Mouse (Mus musculus) neural tube, embryonic 12.5 days (tissue): ENCODE measurements around the gene Gnpat. TPM values are rescaled to one million over a fixed set of nuclear protein-coding genes. Genes with fewer than 3 reads are reported as not detected.

Experiments used
- ATAC-seq: fragments of 200-750 bp; cut with Nextera tagmentation; 2 replicates; pipeline ENCODE4 v1.8.0; 2017; ENCODE audit warnings: low read depth, mild to moderate bottlenecking, moderate TSS enrichment, moderate library complexity; ENCODE audit not compliant: low FRiP score
- H3K27ac ChIP-seq: fragments of 300-500 bp; sonication (generic); 2 replicates; pipeline ENCODE4 v1.5.1; 2016
- H3K27me3 ChIP-seq: fragments of 300-500 bp; sonication (generic); replicated peaks from 2 replicates; pipeline ENCODE4 v1.6.1; 2016; ENCODE audit warnings: mild to moderate bottlenecking
- H3K36me3 ChIP-seq: fragments of 300-500 bp; sonication (generic); 2 replicates; pipeline ENCODE4 v1.6.1; 2016; ENCODE audit warnings: mild to moderate bottlenecking
- H3K4me1 ChIP-seq: fragments of 300-500 bp; sonication (generic); 2 replicates; pipeline ENCODE4 v1.6.1; 2016
- H3K4me2 ChIP-seq: fragments of 300-500 bp; sonication (generic); replicated peaks from 2 replicates; pipeline ENCODE4 v1.6.1; 2016; ENCODE audit warnings: mild to moderate bottlenecking
- H3K4me3 ChIP-seq: fragments of 300-500 bp; sonication (generic); 2 replicates; pipeline ENCODE4 v1.5.1; 2016
- H3K9ac ChIP-seq: fragments of 300-500 bp; sonication (generic); 2 replicates; pipeline ENCODE4 v1.6.1; 2016; ENCODE audit warnings: mild to moderate bottlenecking
- H3K9me3 ChIP-seq: fragments of 300-500 bp; sonication (generic); 2 replicates; pipeline ENCODE4 v1.6.1; 2016; ENCODE audit warnings: mild to moderate bottlenecking
- WGBS: fragments of 180-500 bp; shearing (Covaris S2); methylation state at CpG from one replicate; pipeline ENCODE4 v1.1.7; 2016; 5-methylcytosine and 5-hydroxymethylcytosine counted together
- polyA plus RNA-seq: library from polyadenylated mRNA; unstranded; fragments of >200 nt; fragmentation: Nextera tagmentation; extraction: Ambion mirVana; gene quantifications from 2 replicates; pipeline ENCODE4 v1.2.1, GENCODE M21; 2016

Gene Gnpat
- polyA plus RNA-seq, 1 experiment from 2014 or later, result 111 TPM

DNA sequence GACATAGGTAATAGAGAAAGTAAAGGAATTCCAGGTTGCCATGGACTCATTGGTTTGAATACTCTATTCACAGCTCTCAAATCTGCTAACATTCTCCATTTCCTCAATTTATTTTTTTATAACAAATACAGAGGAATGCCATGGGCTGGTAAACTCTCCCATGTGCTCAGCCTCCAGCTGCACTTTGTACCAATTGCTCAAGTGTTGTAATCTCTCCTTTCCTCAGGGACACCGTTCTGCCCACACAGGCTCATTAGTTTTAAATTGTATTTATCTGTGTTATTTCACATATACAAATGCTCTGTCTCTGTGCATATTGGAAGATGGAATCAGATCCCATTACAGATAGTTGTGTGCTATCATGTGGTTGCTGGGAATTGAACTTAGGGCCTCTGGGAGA is 9.3 kb upstream of the Gnpat start:
- Histone ChIP-seq H3K4me3 (no peak overlapping the region), H3K4me2 (no peak overlapping the region), H3K9ac (no peak overlapping the region), H3K27me3 (no peaks in the 10 kb centered on the region), H3K9me3 (peaks cover 4% of the 10 kb centered on the region; the same call in 1 of the 2 replicates), H3K36me3 (peaks cover 61% of the 10 kb centered on the region), H3K4me1 (no peaks in the 10 kb centered on the region), H3K27ac (no peak overlapping the region)
- no peak for ATAC-seq
- WGBS, result 98% methylated on average over 1 of the region's 1 CpGs

DNA sequence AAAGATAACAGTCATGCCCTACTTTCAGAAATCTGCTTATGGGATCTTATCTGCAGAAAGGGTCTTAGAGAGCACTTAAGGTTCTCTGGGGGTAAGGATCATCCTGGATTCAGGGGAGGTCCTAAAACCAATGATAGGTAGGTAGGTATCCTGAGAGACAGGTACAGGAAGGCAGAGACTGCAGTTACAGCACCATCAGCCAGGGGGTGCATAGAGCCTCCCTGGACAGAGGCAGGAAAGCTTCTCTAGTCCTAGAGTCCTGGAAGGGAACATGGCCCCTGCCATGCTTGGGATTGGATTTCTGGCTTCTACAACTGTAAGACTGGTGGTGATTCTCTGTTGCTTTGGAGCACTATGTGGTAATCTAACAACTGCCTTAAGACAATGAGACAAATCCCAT is 3.4 kb upstream of the Gnpat start:
- ATAC-seq, result no peak
- H3K27ac ChIP-seq, result no peak overlapping the region
- H3K9me3 ChIP-seq, result peaks cover 4% of the 10 kb centered on the region; the same call in 1 of the 2 replicates
- H3K4me3 ChIP-seq, result no peak overlapping the region
- no peak overlapping the region for H3K4me2 ChIP-seq
- peaks cover 9% of the 10 kb centered on the region for H3K4me1 ChIP-seq
- no peaks in the 10 kb centered on the region for H3K27me3 ChIP-seq
- peaks cover 63% of the 10 kb centered on the region for H3K36me3 ChIP-seq
- H3K9ac ChIP-seq, result no peak overlapping the region

DNA sequence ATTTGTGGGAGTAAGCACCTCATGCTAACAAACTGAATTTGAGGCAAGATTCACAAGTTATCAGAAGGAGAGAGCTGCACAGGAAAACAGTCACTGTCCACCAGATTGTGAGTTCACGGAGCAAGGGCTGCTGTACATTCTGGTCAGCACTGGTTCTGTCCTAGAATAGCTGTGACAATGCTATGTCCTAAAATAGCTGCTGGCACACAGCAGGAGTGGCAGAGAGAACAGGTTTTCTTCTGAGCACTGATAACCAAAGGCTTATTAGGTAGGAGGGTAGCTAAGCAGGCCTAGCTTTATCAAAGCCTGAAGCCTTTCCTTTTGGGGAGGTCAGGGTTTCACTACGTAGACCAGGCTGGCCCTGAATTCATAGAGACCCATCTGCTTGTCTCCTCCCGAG is 2.6 kb upstream of the Gnpat start:
- Histone ChIP-seq H3K9ac (no peak overlapping the region), H3K27me3 (no peaks in the 10 kb centered on the region), H3K4me1 (peaks cover 9% of the 10 kb centered on the region), H3K36me3 (peaks cover 55% of the 10 kb centered on the region), H3K9me3 (peaks cover 4% of the 10 kb centered on the region; the same call in 1 of the 2 replicates), H3K4me3 (no peak overlapping the region), H3K4me2 (no peak overlapping the region), H3K27ac (no peak overlapping the region)
- no peak for ATAC-seq
- WGBS, result 97% methylated on average over 3 of the region's 3 CpGs

DNA sequence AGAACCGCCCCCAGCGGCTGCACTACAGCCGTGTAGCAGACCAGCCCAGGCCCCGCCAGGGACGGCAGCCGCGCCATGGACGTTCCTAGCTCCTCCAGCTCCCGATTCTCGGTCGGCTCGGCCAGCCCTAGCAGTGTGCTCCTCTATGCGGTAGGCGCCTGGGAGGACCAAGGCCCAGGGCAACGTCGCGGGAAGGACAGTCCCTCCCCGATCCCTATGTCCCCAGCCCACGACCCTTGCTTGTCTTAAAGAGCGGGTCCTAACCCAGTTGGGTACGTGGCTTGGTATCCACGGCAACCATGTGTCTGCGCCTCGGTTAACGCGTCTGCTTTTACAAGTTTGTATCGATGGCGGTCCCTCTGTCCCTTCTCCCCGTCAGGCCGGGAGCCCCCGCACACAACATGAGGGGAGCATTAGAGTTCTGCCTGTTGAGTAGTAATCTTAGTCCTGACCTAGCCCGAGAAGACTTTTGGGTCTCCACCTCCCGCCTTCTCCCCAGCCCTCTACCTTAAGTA is 387 bp downstream of the Gnpat start:
- peaks cover 26% of the 10 kb centered on the region for H3K36me3 ChIP-seq
- peak overlapping the region; percentile 96 for H3K9ac ChIP-seq
- H3K4me1 ChIP-seq, result peaks cover 9% of the 10 kb centered on the region
- H3K9me3 ChIP-seq, result no peaks in the 10 kb centered on the region
- H3K27me3 ChIP-seq, result no peaks in the 10 kb centered on the region
- under 1% methylated on average over 33 of the region's 33 CpGs for WGBS
- peak overlapping the region; percentile 70 for H3K27ac ChIP-seq
- ATAC-seq, result peak; percentile 90
- H3K4me2 ChIP-seq, result peak overlapping the region; percentile 79
- peak overlapping the region; percentile 95 for H3K4me3 ChIP-seq

DNA sequence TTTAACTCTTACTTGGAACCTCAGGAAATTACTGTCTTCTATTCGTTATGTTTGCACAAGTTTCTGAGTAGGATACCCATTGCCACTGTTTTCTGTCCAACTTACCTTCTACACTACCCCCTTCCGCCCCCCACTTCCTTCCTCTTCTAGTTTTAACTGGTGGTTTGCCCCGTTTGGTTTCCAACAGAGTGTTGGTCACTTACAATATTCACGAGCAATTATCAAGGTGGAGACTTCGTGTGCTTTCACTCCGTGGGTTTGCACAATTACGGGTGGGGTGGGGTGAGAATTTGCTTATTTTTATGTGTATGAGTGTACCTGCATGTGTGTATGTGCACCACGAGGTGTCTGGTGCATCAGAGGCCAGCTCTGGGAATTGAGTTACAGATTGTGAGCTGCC is 896 bp downstream of the Gnpat start:
- no peak overlapping the region for H3K27ac ChIP-seq
- H3K36me3 ChIP-seq, result peaks cover 21% of the 10 kb centered on the region

DNA sequence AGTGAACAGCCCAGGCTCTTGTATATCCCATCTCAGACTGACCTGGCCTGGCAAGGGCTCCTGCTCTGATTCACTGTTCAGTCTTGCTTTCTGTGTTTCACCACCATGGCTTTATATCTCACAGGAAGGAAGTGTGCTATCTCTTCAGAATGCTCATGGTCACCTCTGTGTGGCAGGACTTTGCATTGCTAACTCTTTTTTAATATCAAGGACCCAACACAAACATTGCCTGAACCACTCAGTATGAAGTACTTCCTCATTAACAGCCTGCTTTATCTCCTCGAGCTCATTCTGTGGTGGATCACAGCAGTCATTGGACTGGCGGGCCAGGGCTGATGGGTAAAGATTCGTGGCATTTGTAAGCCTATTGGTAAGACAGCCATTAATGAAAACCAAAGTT is 3.8 kb downstream of the Gnpat start:
- Histone ChIP-seq H3K4me2 (no peak overlapping the region), H3K36me3 (peaks cover 7% of the 10 kb centered on the region), H3K4me3 (no peak overlapping the region), H3K9ac (no peak overlapping the region), H3K27me3 (no peaks in the 10 kb centered on the region), H3K27ac (no peak overlapping the region), H3K4me1 (peaks cover 9% of the 10 kb centered on the region), H3K9me3 (no peaks in the 10 kb centered on the region)
- no peak for ATAC-seq
- WGBS, result 87% methylated on average over 3 of the region's 3 CpGs

More for the DNA sequence above, 896 bp downstream of the Gnpat start:
- Histone ChIP-seq H3K9me3 (no peaks in the 10 kb centered on the region), H3K4me1 (peaks cover 9% of the 10 kb centered on the region), H3K4me3 (peak overlapping the region; percentile 95), H3K4me2 (peak overlapping the region; percentile 79), H3K9ac (peak overlapping the region; percentile 96), H3K27me3 (no peaks in the 10 kb centered on the region)
- WGBS, result 26% methylated on average over 8 of the region's 8 CpGs
- ATAC-seq, result no peak

DNA sequence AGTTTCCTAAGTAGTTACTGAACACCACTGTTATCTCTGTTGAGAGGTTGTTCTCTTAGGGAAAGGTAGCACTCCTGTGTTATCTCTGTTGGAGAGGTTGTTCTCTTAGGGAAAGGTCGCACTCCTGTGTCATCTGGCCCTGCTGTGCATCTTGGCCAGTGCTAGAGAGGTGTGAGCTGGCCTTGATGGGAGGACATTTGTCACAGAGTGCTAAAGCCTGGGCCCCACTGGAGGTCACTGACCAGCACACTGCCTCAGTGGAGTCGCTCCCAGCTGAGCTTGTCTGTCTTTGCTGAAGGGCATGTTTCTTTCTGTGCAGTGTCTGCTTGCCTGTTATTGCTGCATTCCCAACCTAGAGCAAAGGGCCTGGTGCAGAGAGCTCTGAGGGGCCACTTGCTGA is 4.3 kb downstream of the Gnpat start:
- no peaks in the 10 kb centered on the region for H3K9me3 ChIP-seq
- H3K9ac ChIP-seq, result no peak overlapping the region
- H3K36me3 ChIP-seq, result peaks cover 12% of the 10 kb centered on the region
- ATAC-seq, result no peak
- peaks cover 8% of the 10 kb centered on the region for H3K4me1 ChIP-seq
- no peak overlapping the region for H3K4me3 ChIP-seq
- no peak overlapping the region for H3K4me2 ChIP-seq
- WGBS, result 80% methylated on average over 2 of the region's 2 CpGs
- no peaks in the 10 kb centered on the region for H3K27me3 ChIP-seq
- no peak overlapping the region for H3K27ac ChIP-seq

DNA sequence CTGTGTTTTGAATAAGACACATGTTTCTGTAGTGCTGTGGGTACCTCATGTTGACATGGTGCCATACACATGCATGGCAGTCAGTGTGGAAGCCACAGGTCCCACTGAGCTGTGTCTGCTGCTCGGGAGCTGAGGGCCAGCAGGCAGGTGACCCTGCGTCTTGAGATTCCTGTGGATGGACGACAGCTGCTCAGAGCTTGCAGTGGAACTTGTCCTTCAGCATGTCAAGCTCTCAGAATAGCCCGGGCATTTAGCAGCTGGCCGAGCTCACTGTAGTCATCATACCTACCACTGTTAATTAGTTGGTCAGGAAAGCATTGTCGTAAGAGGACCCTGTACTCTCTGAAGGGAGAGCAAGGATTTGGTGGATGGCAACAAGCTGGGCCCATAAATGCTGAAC is 6.9 kb downstream of the Gnpat start:
- peaks cover 38% of the 10 kb centered on the region for H3K36me3 ChIP-seq
- no peaks in the 10 kb centered on the region for H3K27me3 ChIP-seq
- no peaks in the 10 kb centered on the region for H3K4me1 ChIP-seq
- no peak overlapping the region for H3K9ac ChIP-seq
- H3K27ac ChIP-seq, result no peak overlapping the region
- ATAC-seq, result no peak
- no peak overlapping the region for H3K4me2 ChIP-seq
- 79% methylated on average over 6 of the region's 6 CpGs for WGBS
- no peaks in the 10 kb centered on the region for H3K9me3 ChIP-seq
- H3K4me3 ChIP-seq, result no peak overlapping the region

DNA sequence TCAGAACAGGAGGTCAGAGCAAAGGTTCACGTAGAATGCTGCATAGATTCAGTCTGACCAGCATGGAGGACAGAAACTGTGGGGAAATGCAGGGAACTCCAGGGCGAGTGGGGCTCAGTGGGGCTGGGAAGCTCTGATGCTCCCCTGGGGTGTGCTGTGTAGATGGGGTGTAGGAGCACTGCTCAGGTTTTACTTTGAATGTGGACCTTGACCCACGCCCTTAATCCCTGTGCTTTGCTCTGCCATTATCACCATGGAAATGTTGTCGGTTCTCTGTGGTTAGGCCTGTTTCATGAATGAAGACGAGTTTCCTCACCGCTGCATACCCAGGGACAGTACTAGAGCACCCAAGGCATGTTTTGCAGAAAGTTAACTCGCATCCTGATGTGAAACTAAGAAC is 8.6 kb downstream of the Gnpat start:
- Histone ChIP-seq H3K27me3 (no peaks in the 10 kb centered on the region), H3K4me3 (no peak overlapping the region), H3K27ac (no peak overlapping the region), H3K9ac (no peak overlapping the region), H3K4me2 (no peak overlapping the region), H3K9me3 (no peaks in the 10 kb centered on the region), H3K4me1 (no peaks in the 10 kb centered on the region), H3K36me3 (peaks cover 54% of the 10 kb centered on the region)
- ATAC-seq, result no peak
- 93% methylated on average over 7 of the region's 7 CpGs for WGBS

DNA sequence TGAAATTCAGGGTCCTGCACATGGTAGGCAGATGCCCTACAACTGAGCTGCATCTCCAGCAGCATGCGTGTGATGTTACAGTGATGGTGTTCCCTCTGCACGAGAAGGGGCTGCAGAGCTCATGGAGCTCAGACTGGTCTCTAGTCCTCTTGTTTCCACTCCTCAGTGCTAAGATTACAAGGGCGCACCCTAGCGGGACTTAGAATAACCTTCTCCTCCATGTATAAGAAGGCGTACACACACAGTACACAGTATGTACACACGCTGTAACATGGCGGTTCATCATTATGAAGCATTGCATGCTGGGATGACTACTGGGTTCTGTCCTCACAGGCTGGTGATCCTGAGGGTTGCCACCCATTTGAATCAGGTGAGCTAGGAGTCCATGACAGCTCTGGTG is 9.2 kb downstream of the Gnpat start:
- Histone ChIP-seq H3K9me3 (no peaks in the 10 kb centered on the region), H3K4me2 (no peak overlapping the region), H3K9ac (no peak overlapping the region), H3K4me1 (no peaks in the 10 kb centered on the region), H3K27ac (no peak overlapping the region), H3K27me3 (no peaks in the 10 kb centered on the region), H3K36me3 (peaks cover 60% of the 10 kb centered on the region), H3K4me3 (no peak overlapping the region)
- 97% methylated on average over 7 of the region's 7 CpGs for WGBS
- no peak for ATAC-seq

DNA sequence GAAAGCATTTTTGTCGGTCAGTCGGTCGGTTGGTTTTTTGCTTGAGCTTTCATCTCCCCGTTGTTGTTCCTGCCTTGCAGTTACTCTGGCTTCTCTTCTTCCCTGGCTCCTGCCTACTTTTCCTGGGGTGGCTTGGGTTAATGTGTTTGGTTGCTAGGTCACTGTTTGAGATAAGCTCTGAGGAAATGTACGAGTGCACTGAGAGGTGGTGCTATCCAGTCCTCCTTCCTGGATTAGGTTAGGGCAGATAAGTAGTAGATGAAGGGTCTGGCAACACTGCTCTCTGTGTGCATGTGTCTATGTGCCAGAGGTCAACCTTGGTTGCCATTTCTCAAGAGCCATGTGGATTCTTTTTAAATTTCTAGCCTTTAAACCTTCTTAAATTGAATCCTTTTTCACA is 9.9 kb downstream of the Gnpat start:
- H3K27ac ChIP-seq, result no peak overlapping the region
- no peak overlapping the region for H3K4me2 ChIP-seq
- H3K4me1 ChIP-seq, result no peaks in the 10 kb centered on the region
- ATAC-seq, result no peak
- H3K4me3 ChIP-seq, result no peak overlapping the region
- H3K9me3 ChIP-seq, result no peaks in the 10 kb centered on the region
- WGBS, result 91% methylated on average over 5 of the region's 5 CpGs
- no peaks in the 10 kb centered on the region for H3K27me3 ChIP-seq
- peaks cover 65% of the 10 kb centered on the region for H3K36me3 ChIP-seq
- H3K9ac ChIP-seq, result no peak overlapping the region

DNA sequence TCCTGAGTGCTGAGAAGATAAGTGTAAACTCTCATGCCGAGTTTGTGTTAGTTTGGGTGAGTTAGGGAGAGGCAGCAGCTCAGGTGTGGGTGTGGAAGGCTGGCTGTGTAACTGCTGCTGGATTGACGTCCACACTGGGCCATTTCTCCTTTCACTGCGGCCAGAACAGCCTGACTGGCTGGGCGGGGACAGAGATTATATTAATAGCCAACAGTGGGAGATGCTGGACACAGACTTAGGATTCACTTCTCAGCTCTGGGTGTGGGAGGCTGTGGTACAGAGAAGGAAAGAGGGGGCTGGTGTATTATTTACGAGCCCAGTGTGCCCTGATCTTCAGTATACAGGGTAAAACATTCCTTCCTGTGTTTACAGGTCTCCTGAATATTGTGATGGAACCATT is 15.3 kb downstream of the Gnpat start:
- Histone ChIP-seq H3K4me3 (no peak overlapping the region), H3K4me1 (no peaks in the 10 kb centered on the region), H3K27me3 (no peaks in the 10 kb centered on the region), H3K36me3 (peaks cover 94% of the 10 kb centered on the region), H3K9me3 (no peaks in the 10 kb centered on the region), H3K9ac (no peak overlapping the region), H3K4me2 (no peak overlapping the region), H3K27ac (no peak overlapping the region)
- ATAC-seq, result no peak
- 88% methylated on average over 5 of the region's 5 CpGs for WGBS

DNA sequence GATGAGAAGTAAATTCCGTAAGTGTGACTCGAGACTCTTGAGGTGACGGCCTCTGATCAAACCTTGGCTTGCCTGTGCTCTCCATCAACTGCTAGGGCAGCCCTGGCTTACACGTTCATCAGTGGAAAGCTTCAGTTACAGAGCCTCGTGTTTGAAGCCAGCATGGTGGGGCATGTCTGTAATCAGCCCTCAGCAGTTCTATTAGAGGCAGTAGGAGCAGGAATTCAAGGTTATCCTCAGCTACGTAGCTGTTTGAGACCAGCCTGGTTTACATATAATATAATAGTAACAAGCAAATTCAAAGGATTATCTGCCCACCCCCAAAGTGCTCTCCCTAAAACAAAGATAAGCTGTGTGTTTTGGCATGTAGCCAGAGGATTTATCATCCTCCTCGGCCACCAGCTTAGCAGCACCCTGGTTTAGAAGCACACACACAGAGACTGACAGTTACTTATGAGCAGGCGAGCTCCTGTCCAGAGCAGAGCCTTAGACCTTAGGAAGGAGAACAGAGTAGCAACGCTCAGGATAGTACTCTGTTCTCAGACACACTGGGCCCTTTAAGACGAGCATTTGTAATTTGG is 16.2 kb downstream of the Gnpat start:
- H3K9ac ChIP-seq, result no peak overlapping the region
- H3K4me2 ChIP-seq, result no peak overlapping the region
- H3K9me3 ChIP-seq, result no peaks in the 10 kb centered on the region
- no peaks in the 10 kb centered on the region for H3K4me1 ChIP-seq
- WGBS, result 90% methylated on average over 10 of the region's 10 CpGs
- no peak for ATAC-seq
- peaks cover 94% of the 10 kb centered on the region for H3K36me3 ChIP-seq
- H3K4me3 ChIP-seq, result no peak overlapping the region
- no peak overlapping the region for H3K27ac ChIP-seq
- H3K27me3 ChIP-seq, result no peaks in the 10 kb centered on the region
